Mouse (Mus musculus) hindbrain, embryonic 11.5 days (tissue): Measurements from ENCODE around the gene Ankdd1b. TPM values are rescaled to one million over a fixed set of nuclear protein-coding genes. Genes with fewer than 3 reads are reported as not detected.

Source experiments
- ATAC-seq: fragments of 200-750 bp; cut with Nextera tagmentation; 2 replicates; pipeline ENCODE4 v1.8.0; 2017; ENCODE audit warnings: mild to moderate bottlenecking, moderate TSS enrichment, moderate library complexity; ENCODE audit not compliant: low FRiP score
- DNase-seq: peaks from one replicate; pipeline ENCODE4 v3.0.0-alpha.2; 2015; ENCODE audit warnings: low spot score
- H3K27ac ChIP-seq: fragments of 300-500 bp; sonication (generic); 2 replicates; pipeline ENCODE4 v1.5.1; 2014; ENCODE audit warnings: mild to moderate bottlenecking, low read depth, low read length
- H3K27me3 ChIP-seq: fragments of 300-500 bp; sonication (generic); 2 replicates; pipeline ENCODE4 v1.6.1; 2014; ENCODE audit warnings: mild to moderate bottlenecking, low read length, moderate library complexity, mixed read lengths; ENCODE audit not compliant: control insufficient read depth, insufficient read depth
- H3K36me3 ChIP-seq: fragments of 300-500 bp; sonication (generic); 2 replicates; pipeline ENCODE4 v1.6.1; 2014; ENCODE audit warnings: mild to moderate bottlenecking, low read length, moderate library complexity, mixed read lengths; ENCODE audit not compliant: control insufficient read depth, insufficient read depth
- H3K4me1 ChIP-seq: fragments of 300-500 bp; sonication (generic); replicated peaks from 2 replicates; pipeline ENCODE4 v1.6.1; 2014; ENCODE audit warnings: low read length, mixed read lengths; ENCODE audit not compliant: control insufficient read depth, insufficient read depth
- H3K4me2 ChIP-seq: fragments of 300-500 bp; sonication (generic); replicated peaks from 2 replicates; pipeline ENCODE4 v1.6.1; 2014; ENCODE audit warnings: mild to moderate bottlenecking, low read depth, low read length
- H3K4me3 ChIP-seq: fragments of 300-500 bp; sonication (generic); 2 replicates; pipeline ENCODE4 v1.5.1; 2014; ENCODE audit warnings: low read depth, low read length
- H3K9ac ChIP-seq: fragments of 300-500 bp; sonication (generic); 2 replicates; pipeline ENCODE4 v1.6.1; 2014; ENCODE audit warnings: low read depth, low read length
- H3K9me3 ChIP-seq: fragments of 300-500 bp; sonication (generic); 2 replicates; pipeline ENCODE4 v1.6.1; 2016; ENCODE audit warnings: low read length; ENCODE audit not compliant: control insufficient read depth
- WGBS: fragments of 180-500 bp; shearing (Covaris S2); extraction: QIAGEN DNeasy Blood & Tissue Kit; methylation state at CpG from one replicate; pipeline ENCODE4 v1.1.7; 2014; 5-methylcytosine and 5-hydroxymethylcytosine counted together
- polyA plus RNA-seq: library from polyadenylated mRNA; unstranded; fragments of >200 nt; fragmentation: Nextera tagmentation; extraction: Ambion mirVana; gene quantifications from 2 replicates; pipeline ENCODE4 v1.2.1, GENCODE M21; 2014

Gene Ankdd1b
- polyA plus RNA-seq, 1 experiment from 2014 or later = not detected

- no peak overlapping the region for H3K9ac ChIP-seq
- 95% methylated on average over 5 of the region's 5 CpGs for WGBS
- no peaks in the 10 kb centered on the region for H3K36me3 ChIP-seq
- no peaks in the 10 kb centered on the region for H3K27me3 ChIP-seq
- DNase-seq (no peak), ATAC-seq (no peak)
- H3K9me3 ChIP-seq = no peaks in the 10 kb centered on the region
- H3K4me3 ChIP-seq = no peak overlapping the region
- no peak overlapping the region for H3K27ac ChIP-seq
- no peak overlapping the region for H3K4me2 ChIP-seq
- H3K4me1 ChIP-seq = no peaks in the 10 kb centered on the region
These were observed 2.3 kb downstream of the Ankdd1b start for GRCm38 (mm10) chr13:96468678-96469077.

GRCm38 (mm10) chr13:96465315-96465714 is 5.7 kb downstream of the Ankdd1b start:
- ATAC-seq = no peak
- Histone ChIP-seq H3K9me3 (no peaks in the 10 kb centered on the region), H3K4me3 (no peak overlapping the region), H3K27ac (no peak overlapping the region), H3K4me2 (no peak overlapping the region), H3K36me3 (no peaks in the 10 kb centered on the region), H3K27me3 (no peaks in the 10 kb centered on the region), H3K9ac (no peak overlapping the region), H3K4me1 (no peaks in the 10 kb centered on the region)
- WGBS = 45% methylated on average over 5 of the region's 5 CpGs
- DNase-seq = no peak

- DNase-seq (no peak), ATAC-seq (no peak)
- Histone ChIP-seq H3K9ac (no peak overlapping the region), H3K27ac (no peak overlapping the region), H3K4me3 (no peak overlapping the region), H3K9me3 (no peaks in the 10 kb centered on the region), H3K4me1 (no peaks in the 10 kb centered on the region), H3K27me3 (no peaks in the 10 kb centered on the region), H3K4me2 (no peak overlapping the region), H3K36me3 (no peaks in the 10 kb centered on the region)
- 81% methylated on average over 1 of the region's 1 CpGs for WGBS
These were observed 8.4 kb downstream of the Ankdd1b start for GRCm38 (mm10) chr13:96462644-96463043.

- Histone ChIP-seq H3K4me2 (no peak overlapping the region), H3K27ac (no peak overlapping the region), H3K27me3 (no peaks in the 10 kb centered on the region), H3K9me3 (no peaks in the 10 kb centered on the region), H3K9ac (no peak overlapping the region), H3K36me3 (no peaks in the 10 kb centered on the region), H3K4me1 (no peaks in the 10 kb centered on the region), H3K4me3 (no peak overlapping the region)
- no peak for DNase-seq
- 81% methylated on average over 4 of the region's 4 CpGs for WGBS
- no peak for ATAC-seq
These were observed 12.4 kb downstream of the Ankdd1b start for GRCm38 (mm10) chr13:96458606-96459005.

- Histone ChIP-seq H3K4me3 (no peak overlapping the region), H3K27me3 (no peaks in the 10 kb centered on the region), H3K36me3 (no peaks in the 10 kb centered on the region), H3K9me3 (no peaks in the 10 kb centered on the region), H3K4me1 (no peaks in the 10 kb centered on the region), H3K4me2 (no peak overlapping the region), H3K27ac (no peak overlapping the region), H3K9ac (no peak overlapping the region)
- ATAC-seq = no peak
- no peak for DNase-seq
- WGBS = 96% methylated on average over 5 of the region's 5 CpGs
These were observed 13.0 kb downstream of the Ankdd1b start for GRCm38 (mm10) chr13:96458018-96458417.

- no peak for DNase-seq
- Histone ChIP-seq H3K9ac (no peak overlapping the region), H3K27me3 (no peaks in the 10 kb centered on the region), H3K4me1 (no peaks in the 10 kb centered on the region), H3K9me3 (no peaks in the 10 kb centered on the region), H3K4me3 (no peak overlapping the region), H3K36me3 (no peaks in the 10 kb centered on the region), H3K27ac (no peak overlapping the region), H3K4me2 (no peak overlapping the region)
- 91% methylated on average over 5 of the region's 5 CpGs for WGBS
- no peak for ATAC-seq
These were observed 13.4 kb downstream of the Ankdd1b start for GRCm38 (mm10) chr13:96457566-96457965.

GRCm38 (mm10) chr13:96454288-96454687 is 16.7 kb downstream of the Ankdd1b start:
- Histone ChIP-seq H3K9ac (no peak overlapping the region), H3K27ac (no peak overlapping the region), H3K4me1 (no peaks in the 10 kb centered on the region), H3K9me3 (no peaks in the 10 kb centered on the region), H3K4me2 (no peak overlapping the region), H3K36me3 (no peaks in the 10 kb centered on the region), H3K27me3 (no peaks in the 10 kb centered on the region), H3K4me3 (no peak overlapping the region)
- no peak for DNase-seq
- 85% methylated on average over 3 of the region's 3 CpGs for WGBS
- ATAC-seq = no peak

- Histone ChIP-seq H3K4me3 (no peak overlapping the region), H3K36me3 (no peaks in the 10 kb centered on the region), H3K9ac (no peak overlapping the region), H3K4me2 (no peak overlapping the region), H3K27ac (no peak overlapping the region), H3K4me1 (no peaks in the 10 kb centered on the region), H3K27me3 (no peaks in the 10 kb centered on the region), H3K9me3 (no peaks in the 10 kb centered on the region)
- no peak for DNase-seq
- ATAC-seq = no peak
- 92% methylated on average over 3 of the region's 3 CpGs for WGBS
These were observed 18.4 kb downstream of the Ankdd1b start for GRCm38 (mm10) chr13:96452621-96453020.

GRCm38 (mm10) chr13:96451386-96452140 is 19.4 kb downstream of the Ankdd1b start:
- no peak overlapping the region for H3K9ac ChIP-seq
- ATAC-seq = no peak
- no peak overlapping the region for H3K4me2 ChIP-seq
- H3K36me3 ChIP-seq = no peaks in the 10 kb centered on the region
- no peak overlapping the region for H3K4me3 ChIP-seq
- 92% methylated on average over 11 of the region's 11 CpGs for WGBS
- no peak for DNase-seq
- no peaks in the 10 kb centered on the region for H3K9me3 ChIP-seq
- H3K27ac ChIP-seq = no peak overlapping the region
- no peaks in the 10 kb centered on the region for H3K27me3 ChIP-seq
- H3K4me1 ChIP-seq = no peaks in the 10 kb centered on the region
